Mouse (Mus musculus) large intestine, adult 2 months (tissue): ENCODE results near the gene Tex48. TPM values are rescaled to one million over a fixed set of nuclear protein-coding genes. Genes with fewer than 3 reads are reported as not detected.
A peak's percentile ranks its signal among the peaks of the same experiment; 100 is the strongest.

Experiments
- DNase-seq: peaks from one replicate; pipeline ENCODE4 v3.0.0-alpha.2; 2012; ENCODE audit warnings: low read depth, low spot score
- WGBS: fragments of 180-500 bp; shearing (Covaris S2); methylation state at CpG from one replicate; pipeline ENCODE4 v1.1.7; 2018; 5-methylcytosine and 5-hydroxymethylcytosine counted together
- polyA plus RNA-seq: library from polyadenylated mRNA; depleted of rRNA; stranded (reverse); fragments of >200 nt; gene quantifications from 2 replicates; pipeline ENCODE4 v1.2.3, GENCODE M21; 2012; rRNA removed

Tex48 gene
- polyA plus RNA-seq, result not detected in 2 replicates

DNA sequence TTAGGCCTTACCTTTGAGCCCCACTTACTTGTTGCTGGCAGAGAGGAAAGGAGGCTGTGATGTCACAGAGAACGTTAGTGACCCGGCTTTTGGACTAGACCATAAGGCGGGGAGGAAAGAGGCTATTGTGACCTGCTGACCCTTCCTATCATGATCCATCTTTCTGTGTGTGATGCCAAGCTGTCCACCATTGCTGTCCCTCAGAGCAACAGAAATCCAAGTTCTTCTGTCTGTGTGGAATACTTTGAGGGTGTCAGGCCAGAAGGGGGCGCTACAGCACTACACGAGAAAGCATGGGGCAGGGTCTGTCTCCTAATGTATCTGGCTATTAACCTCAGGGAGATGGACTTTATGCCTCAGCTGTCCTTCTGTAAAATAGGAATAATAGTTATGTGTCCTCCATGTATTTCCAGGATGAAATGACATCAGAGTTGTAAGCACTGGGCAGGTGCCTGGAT, at the start of gene Tex48:
TSS of gene Tex48 (minus strand) at position 51 of the 458 bp plus-strand sequence.
- WGBS, result 58% methylated on average over 5 of the region's 5 CpGs
- DNase-seq, result no peak

DNA sequence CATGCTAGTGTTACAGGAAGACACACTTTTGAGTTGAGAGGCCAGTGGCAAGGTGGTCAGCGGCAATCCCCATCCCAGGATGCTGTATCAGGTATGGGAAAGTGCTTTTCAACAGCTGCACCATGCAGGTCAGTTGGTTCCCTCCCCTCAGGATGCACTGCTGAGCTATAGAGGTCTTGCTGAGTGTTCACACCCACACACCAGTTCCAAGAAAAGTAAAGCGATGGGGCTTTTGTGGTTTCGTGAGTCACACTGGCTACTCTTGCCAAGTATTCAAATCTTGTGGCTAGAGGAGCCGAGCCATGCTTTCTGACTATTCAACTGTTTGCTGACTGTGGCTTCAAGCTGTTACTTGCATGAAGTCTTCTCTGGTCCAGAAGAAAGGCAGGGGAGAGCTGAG, 46.0 kb upstream of the Tex48 start:
- DNase-seq, result no peak
- 47% methylated on average over 4 of the region's 4 CpGs for WGBS

DNA sequence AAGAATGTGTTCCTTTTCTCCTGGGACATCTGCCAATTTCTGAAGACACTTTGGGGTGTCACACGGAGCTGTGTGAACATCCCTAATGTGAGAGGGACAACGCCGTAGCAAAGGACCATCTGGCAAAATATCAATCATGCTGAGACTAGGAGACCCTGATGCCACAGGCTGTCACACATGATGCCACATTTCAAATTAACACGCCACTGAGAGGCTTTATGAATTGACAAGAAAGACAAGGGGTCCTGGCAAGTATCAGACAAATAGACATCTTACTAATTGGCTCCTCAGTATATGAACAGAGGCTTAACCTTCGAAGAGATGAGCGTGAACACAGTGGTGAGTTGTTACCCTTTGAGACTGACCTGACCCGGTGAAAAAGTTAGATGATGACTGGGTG, 43.5 kb upstream of the Tex48 start:
- DNase-seq, result no peak
- WGBS, result 87% methylated on average over 7 of the region's 7 CpGs

DNA sequence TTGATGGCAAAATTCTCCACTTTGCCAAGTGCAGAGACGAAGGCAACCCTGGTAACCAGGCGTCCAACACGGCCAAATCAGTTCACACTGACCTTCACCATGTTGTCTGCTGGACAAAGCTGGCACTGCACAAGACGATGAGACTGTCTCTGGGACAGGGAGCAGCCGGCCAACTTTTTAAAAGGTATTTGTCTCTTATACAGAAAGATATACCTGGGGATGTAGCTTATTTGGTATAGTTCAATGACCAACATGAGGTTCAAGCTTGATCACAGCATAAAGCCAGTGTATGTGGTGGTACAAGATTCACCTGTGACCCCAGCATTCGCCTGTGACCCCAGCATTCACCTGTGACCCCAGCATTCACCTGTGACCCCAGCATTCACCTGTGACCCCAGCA, 41.1 kb upstream of the Tex48 start, which contains the start of gene Gm11214:
TSS of gene Gm11214 (minus strand) at position 101 of the 400 bp plus-strand sequence.
- no peak for DNase-seq
- WGBS, result 95% methylated on average over 6 of the region's 6 CpGs

DNA sequence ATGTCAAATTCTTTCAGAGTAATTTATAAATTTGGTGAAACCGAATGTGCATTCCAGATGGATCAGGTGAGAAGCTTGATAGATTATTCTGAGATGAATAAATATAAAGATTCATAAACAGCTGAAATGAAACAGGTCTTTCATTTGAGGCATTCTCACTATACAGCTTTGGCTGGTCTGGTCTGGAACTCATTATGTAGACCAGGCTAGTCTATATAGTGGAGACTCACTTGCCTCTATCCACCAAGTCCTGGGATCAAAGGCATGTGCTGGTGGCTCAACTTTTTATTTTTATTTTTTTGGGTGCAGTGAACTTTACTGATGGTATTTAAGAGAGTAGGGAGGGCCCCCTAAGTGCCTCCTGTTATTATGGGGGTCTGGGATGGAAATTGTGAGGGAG, 39.6 kb upstream of the Tex48 start:
- no peak for DNase-seq
- 86% methylated on average over 1 of the region's 1 CpGs for WGBS

DNA sequence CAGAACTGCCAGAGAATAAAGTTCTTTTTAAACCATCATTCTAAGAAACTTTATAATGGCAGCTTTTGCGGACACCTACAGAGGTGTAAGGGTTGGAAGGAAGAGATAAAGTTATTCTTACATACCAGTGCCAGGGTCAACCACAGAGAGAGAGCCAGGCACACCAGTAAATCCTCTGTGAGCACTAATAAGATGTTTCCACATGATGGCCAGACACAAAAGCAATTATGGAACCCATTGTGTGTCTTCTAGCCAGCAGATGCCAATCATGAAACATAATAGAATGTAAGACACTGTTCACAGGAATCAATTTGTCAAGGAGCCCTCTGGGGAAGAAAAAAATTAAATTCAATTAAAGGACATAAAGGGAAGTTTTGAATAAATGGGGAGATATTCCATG, 39.2 kb upstream of the Tex48 start:
- DNase-seq, result no peak
- WGBS, result 76% methylated on average over 1 of the region's 1 CpGs

DNA sequence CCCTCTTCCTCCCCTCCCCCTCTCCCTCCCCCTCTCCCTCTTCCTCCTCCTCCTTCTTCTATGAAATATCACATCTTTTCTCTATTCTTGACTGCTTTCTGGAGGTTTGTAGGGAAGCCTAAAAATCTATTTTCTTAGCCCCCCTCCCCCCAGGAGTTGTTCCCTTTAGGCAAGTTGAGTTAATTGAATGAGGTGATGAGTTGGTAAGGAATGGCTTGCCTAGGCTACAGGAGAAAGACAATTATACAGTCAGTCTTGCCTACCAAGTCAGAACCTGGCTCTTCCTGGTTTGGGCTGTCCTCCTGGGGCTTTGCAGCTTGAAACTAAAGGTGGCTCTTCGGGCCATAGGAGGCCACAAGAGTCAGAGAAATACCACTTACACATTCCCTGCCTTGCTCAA, 37.5 kb upstream of the Tex48 start:
- no peak for DNase-seq
- 91% methylated on average over 1 of the region's 1 CpGs for WGBS

DNA sequence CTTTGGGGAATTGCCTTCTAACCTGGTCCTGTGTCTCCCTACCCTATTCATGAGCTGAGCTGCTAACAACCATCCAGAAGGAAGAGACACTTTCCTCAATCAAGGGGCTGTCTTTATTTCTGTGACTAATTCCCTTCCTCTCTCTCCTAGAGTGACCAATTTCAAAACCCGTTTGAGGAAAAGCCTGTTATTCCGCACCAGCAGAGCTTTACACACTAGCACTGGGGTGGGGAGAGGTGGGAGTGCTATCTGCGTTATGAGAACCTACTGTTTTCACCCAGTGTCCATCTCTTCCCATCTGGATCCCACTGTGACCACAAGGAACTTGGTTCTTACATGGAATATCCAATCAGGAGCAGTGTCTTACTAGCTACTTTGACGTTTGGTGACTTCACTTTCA, 36.9 kb upstream of the Tex48 start:
- DNase-seq, result no peak
- 36% methylated on average over 4 of the region's 4 CpGs for WGBS

DNA sequence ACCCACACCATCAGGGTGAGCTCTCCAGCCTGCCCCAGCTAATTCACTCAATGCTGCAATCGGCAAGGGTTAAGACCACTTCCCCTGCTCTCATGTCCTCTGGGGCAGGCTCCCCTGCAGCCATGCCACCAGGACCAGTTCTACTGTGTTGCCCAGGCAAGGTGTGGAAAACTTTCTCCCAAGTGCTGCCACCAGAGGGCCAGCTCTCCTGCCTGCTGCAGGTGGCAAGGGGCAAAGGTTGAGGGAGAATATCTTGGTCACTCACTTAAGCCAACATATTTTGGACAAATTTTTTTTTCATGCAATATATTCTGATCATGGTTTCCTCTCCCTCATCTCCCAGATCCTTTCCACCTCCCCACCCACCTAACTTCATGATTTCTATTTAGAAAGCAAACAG, 32.2 kb upstream of the Tex48 start:
- WGBS, result 60% methylated on average over 1 of the region's 1 CpGs
- no peak for DNase-seq

DNA sequence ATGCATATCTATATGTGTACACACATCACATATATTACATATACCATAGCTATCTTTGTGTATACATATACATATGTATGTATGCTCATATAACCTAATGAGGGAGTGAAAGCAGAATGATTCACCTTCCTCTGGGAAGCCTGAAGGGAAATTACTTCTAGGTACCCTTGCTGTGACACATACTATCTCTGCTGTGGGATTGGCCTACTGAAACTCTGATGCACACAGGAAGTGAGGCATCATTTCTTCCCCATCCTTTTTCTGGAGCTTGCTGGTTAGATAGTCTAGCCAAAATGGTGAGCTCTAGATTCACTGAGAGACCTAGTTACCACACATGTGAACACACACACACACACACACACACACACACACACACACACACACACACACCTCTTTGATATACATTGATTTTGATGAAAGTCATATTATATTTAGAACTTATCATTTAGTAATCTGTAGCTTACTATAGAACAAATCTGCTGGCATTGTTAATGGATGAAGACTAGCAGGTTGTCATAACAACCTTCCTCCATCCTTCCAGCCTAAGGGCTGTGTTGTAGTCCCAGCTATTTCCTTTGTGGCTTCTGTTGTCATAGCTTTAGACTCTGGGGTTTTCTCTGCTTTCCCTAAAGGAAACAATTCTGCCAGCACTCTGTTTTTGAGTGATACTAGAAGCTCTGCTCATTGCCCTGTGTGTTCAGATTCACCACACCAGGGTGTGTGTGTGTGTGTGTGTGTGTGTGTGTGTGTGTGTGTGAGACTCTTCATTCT, 21.9 kb upstream of the Tex48 start:
- DNase-seq, result no peak

DNA sequence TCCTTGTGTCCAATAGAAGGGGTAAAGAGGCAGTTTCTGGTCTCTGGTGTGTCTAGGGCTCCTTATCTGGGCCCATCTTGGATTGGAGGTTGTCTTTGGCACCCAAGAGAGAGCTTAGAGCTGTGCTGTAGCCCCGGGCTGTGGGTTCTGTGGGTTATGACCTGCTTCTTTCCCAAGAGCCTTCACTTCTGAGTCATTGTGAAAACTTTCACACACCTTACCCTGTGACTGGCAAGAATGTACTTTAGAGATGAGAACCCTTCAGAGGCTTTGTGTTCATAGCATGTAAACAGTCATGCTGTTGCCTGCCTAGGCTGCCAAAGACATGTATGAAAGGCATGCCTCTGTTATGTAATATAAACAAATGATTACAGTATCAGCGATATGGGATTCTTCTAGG, 17.6 kb upstream of the Tex48 start:
- DNase-seq, result no peak
- WGBS, result 81% methylated on average over 2 of the region's 2 CpGs

DNA sequence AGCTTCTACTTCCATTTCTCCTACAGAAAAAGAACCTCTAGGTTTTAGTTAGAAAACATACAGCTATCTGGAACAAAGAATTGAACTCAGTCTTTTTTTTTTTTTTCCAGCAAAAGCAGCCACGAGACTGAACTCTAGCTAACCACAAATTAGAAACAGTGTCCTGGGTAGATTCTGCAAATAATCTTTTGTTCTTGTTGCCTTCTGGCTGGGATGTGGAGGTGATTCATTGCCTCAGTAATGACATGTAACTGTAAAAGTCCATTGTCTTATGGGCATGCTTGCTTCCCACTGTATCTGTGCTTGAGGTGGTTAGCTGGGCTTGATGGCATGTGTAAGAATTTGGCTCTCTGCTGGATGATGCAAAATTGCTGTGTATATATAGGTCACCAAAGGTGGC, 16.4 kb upstream of the Tex48 start:
- 41% methylated on average over 1 of the region's 1 CpGs for WGBS
- no peak for DNase-seq

DNA sequence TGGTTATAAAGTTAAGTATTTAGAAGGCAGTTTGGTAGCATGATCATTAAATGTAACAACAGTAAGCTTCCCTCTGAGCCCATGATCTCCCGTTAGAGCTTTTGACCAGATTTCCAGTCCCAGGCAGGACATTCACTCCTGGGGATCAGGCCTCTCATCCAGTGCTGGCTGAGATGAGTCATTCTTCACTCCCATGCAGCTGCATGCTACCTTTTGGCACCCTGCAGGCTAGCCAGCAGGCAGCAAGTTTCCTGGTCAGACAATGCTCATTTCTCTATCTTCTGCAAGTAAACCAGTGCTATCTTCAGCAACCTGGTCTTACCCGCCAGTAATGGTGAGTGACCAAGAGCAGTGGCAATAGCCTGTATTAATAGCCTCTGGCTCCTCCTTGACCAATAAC, 11.0 kb upstream of the Tex48 start:
- no peak for DNase-seq
- WGBS, result 70% methylated on average over 2 of the region's 2 CpGs

DNA sequence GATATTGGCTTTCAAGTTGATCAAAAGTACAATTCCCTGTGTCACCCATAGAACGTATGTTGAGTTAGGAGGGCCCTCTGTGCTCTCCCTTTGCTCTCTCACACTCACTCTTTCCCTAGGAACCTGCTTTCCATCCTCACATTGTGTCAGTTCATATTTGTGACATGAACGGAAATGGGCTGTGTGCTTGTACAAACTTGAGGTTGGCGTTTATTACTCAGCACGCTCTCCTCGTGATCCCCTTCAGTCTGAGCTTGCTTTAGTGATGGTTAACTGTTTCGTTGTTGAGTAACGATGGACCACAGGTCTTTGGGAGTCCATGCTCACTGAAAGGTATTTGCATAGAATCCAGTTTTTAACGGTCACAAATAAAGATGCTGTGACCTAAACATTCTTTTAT, 4.9 kb upstream of the Tex48 start:
- WGBS, result 69% methylated on average over 8 of the region's 8 CpGs

DNA sequence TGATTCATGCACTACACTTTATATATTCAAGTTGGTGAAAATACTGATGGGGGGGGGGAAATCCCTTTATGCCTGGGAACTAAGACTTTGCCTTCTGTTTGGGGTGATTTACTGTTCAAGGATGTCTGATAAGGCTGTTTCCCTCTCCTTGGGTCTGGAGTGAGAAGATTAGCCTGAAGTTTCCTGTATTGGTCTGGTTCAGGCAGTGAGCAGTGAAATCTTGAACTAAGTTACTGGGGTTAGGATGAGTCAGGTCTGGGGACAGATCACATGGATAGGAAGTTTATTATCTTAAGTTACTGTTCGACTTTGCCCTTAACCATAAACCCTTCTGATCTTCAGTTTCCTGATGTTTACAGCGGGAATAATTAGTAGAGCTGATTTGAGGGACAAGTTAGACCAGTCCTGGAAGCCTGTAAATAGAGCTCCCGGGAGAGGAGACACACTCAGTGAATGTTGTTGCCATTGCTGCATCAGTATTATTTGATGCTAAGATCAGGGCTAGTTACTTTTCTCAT, 3.4 kb upstream of the Tex48 start:
- 19% methylated on average over 3 of the region's 3 CpGs for WGBS
- peak; percentile 93 for DNase-seq

More for the DNA sequence above, 4.9 kb upstream of the Tex48 start:
- no peak for DNase-seq

DNA sequence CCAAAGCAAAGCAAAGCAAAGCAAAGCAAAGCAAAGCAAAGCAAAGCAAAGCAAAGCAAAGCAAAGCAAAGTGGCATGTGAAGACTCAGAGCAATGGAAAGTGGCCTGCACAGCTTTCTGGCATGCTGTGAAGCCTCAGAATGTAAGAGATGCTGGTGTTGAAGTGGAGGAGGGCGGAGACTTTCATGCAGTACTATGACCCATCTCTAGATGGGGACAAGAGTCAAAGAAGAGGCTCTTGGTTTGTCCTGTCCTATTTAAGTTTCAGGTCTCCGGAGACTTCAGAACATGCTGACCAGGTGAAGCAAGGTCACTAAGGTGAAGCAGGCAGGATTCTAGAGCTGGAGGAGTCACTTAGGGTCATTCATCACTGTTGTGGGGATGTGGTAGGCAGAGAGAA, 367 bp downstream of the Tex48 start:
- 64% methylated on average over 2 of the region's 2 CpGs for WGBS
- no peak for DNase-seq

DNA sequence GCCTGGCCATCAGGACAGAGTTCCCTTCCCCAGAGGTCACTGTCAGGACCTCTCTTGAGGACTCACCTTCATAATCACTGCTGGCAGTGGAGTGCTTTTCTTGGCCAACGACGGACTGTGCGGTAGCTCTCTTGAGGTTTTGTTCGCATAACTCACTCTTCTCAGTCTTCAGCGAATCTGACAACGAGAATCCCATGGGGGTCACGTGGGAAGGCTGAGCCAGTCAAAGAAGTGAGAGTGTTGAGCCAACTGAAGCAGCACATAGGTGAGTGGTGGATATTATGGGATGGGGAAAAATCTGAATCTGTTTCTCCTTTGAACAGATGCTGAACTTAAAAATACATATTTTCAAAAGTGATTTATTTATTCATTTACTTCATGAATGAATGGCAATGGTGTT, 13.8 kb downstream of the Tex48 start:
- DNase-seq, result no peak
- 92% methylated on average over 7 of the region's 7 CpGs for WGBS

DNA sequence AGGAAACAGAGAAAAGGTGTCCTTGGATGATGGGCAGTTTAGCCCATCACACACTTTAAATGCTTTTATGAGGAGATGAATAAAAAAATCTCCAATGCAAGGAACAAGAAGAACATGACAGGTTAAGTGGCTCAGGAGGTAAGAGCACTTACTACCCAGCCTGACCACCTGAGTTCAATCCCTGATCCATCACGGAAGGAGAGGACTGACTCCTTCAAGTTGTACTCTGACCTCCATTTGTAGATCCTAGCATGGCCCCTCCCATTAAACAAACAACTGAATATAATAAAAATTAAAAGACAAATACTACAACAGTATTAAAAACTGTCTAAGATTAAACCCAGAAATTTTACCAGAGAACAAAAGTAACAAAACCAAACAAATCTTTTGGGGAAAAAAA, 16.3 kb downstream of the Tex48 start:
- no peak for DNase-seq
- WGBS, result 29% methylated on average over 1 of the region's 1 CpGs

DNA sequence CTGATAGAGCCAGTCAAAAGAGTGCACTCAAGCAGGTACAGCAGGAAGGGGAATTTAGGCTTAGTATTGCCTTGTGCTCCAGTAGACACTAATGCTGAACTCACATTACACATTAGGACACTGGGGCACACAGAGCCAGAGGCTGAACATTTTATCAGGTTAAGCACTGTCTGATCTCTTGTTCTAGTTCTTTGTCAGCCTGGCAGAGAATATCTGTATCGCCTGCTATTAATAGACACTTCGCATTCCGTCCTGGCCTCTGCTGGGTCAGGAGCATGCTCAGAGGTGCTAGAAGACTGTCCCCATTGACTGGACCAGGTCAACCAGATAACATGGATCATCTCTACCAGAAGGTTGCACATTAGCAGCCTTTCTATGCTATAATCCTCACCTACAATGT, 16.7 kb downstream of the Tex48 start:
- WGBS, result 91% methylated on average over 3 of the region's 3 CpGs
- DNase-seq, result no peak

DNA sequence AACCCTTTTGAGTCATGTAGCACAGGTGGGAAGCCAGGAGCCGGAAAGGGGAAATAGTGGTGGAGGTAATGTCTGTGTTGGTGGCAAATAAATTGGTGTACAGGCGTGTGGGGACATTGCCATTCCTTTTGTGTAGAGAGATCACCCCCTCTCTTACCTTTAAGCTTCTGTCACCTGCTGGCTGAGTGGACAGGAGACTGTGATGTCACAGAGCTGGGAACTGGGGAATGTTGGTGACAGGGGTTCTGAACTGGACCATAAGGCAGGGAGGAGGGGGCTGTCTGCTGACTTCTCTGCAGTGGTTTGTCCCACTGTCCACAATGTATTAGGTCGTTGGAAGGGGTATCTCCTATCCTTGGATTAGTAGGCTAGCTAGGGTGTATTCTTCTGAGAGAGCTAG, 17.3 kb downstream of the Tex48 start, which contains the start of gene Gm11213:
TSS of gene Gm11213 (minus strand) at position 317 of the 400 bp plus-strand sequence.
- WGBS, result 84% methylated on average over 3 of the region's 3 CpGs
- DNase-seq, result no peak

DNA sequence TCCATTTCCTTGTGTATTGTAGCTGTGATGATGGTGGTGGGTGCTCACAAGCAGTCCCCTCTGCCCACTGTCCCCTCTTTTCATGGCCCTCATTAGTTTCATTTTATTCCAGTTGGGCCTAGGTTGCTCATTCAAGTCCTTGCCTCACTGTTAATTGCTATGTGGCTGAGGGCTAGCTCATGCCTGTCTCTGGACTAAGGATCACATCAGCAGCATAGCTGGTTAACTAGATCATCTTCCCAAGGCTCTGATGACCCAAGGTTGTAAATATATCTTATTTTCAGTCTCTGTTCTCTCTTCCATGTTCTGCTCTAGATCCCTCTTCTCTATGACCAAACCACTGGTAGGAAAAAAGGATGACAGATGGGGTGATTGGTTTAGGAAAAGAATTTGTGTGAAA, 21.0 kb downstream of the Tex48 start:
- DNase-seq, result no peak

DNA sequence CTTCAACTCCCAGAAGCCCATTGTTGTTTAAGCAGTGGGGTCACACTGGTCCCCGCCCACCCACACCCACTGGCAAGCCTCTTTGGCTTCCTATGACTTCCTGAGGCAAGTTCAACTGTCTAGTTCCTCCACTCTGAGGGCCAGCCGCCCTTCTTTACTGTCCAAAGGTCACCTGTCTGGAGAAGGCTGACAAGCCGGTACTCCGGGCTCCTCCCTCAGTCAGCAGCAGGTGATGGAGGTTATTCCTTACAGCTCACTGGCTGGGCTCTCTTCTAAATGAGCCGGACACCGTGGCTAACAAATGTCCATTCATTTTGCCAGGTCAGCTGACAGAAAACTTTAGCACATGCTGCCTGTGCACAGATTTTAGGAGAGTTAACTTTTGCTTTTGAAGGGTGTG, 21.4 kb downstream of the Tex48 start:
- 43% methylated on average over 6 of the region's 6 CpGs for WGBS
- DNase-seq, result peak; percentile 75
